Mouse (Mus musculus) lung, postnatal 4 days (tissue): ENCODE data around the gene Trmt10b.

ENCODE experiments used
- DNase-seq, 2 experiments: peaks; one replicate each; pipeline ENCODE4 v3.0.0; 2021

The Trmt10b gene

DNA sequence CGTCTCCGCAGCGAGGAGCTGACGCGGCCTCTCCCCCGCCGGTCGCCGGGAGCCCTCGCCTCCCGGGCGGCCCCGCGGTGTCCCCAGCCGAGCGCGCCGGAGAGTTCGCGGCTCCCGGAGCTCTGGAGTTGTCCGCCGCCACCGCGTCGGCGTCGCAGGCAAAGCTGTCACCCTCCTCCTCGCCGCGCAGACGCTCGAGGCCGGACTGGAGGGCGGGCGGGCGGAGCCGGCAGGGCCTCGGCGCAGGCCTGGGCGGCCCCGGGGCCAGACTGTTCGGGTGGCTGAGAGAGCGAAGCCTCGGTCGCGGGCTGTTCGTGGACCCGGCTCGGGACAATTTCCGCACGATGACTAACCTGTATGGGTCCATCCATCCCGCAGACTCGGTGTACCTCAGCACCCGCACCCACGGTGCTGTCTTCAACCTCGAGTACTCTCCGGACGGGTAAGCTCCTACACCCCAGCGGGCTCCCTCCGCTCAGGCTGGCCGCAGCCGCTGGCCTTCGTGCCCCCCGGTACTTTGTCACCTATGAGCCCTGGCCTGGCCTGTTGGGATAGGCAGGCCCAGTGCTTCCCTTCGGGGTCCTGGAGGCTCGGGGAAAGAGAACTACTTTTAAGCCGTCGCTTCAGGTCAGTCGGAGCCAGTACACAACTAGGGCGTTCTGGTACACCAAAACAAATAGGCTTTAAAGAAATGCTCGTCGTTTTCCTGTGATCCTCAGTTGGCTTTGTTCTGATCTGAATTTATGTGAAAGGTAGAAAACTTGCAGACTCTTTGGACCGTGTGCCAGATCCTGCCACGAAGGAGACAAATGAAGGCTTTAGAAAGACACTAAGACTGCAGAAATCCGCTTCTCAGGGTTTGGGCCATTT, 45.6 kb downstream of the Trmt10b start, which contains the start of gene Exosc3:
Gene Exosc3, minus strand, starts transcription at position 447 of the 870 bp plus-strand sequence.
- peak in 1 of 2 experiments; percentile 70 for DNase-seq

DNA sequence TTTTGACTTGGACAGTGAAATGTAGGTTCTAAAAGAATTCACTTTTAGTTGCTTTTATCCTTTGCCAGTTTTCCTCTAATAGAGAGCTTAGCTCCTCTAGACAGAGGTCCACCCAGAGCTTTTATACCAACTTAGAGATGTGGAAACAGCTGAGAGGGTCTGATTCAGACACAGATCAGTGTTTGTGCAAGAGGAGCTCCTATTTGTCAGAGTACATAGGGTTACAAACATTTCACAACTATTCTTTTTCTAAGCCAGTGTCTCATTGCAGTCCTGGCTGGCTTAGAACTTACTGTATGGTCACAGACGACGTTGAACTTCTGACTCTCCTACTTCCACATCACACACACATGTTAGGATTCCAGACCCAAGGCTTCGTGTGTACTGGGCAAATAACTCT, 59.7 kb downstream of the Trmt10b start:
- no peak for DNase-seq
